In genomic region chr1:194618841-194619311, GRCm38 (mm10) we compare ENCODE assay signal across 7 mouse cellular contexts. TPM values are rescaled to one million over a fixed set of nuclear protein-coding genes. Genes with fewer than 3 reads are reported as not detected.
DNase-seq lines count a peak whose midpoint lies in the region; ATAC-seq lines count a peak whose summit lies in the region.

No protein-coding gene starts in this region.

- WGBS in limb, embryonic 10.5 days = 4% methylated on average over 19 of the region's 19 CpGs
- WGBS in midbrain, embryonic 12.5 days = 2% methylated on average over 19 of the region's 19 CpGs

- peak overlapping the region; percentile 91; the same call in 1 of the 2 replicates for H3K9ac ChIP-seq in midbrain, embryonic 12.5 days (replicated peaks)

- ATAC-seq in midbrain, embryonic 12.5 days (ENCODE audit: low FRiP score, low read depth) = 0 out of 2 replicates have a peak, but pooled peaks have one; percentile 24

- H3K4me2 ChIP-seq in midbrain, embryonic 12.5 days (replicated peaks) = peak overlapping the region; percentile 87

- H3K36me3 ChIP-seq in limb, embryonic 10.5 days = no peaks in the 10 kb centered on the region
- H3K36me3 ChIP-seq in midbrain, embryonic 12.5 days = no peaks in the 10 kb centered on the region

- H3K27me3 ChIP-seq in limb, embryonic 10.5 days (ENCODE audit: low read depth, poor library complexity, severe bottlenecking) = peaks cover 30% of the 10 kb centered on the region
- H3K27me3 ChIP-seq in midbrain, embryonic 12.5 days = no peaks in the 10 kb centered on the region

- peak overlapping the region; percentile 76 for H3K4me3 ChIP-seq in limb, embryonic 10.5 days
- peak overlapping the region; percentile 85 for H3K4me3 ChIP-seq in midbrain, embryonic 12.5 days

- H3K27ac ChIP-seq in limb, embryonic 10.5 days = no peak overlapping the region
- H3K27ac ChIP-seq in midbrain, embryonic 12.5 days (replicated peaks) = peak overlapping the region; percentile 91

- peaks cover 43% of the 10 kb centered on the region for H3K4me1 ChIP-seq in limb, embryonic 10.5 days
- peaks cover 42% of the 10 kb centered on the region for H3K4me1 ChIP-seq in midbrain, embryonic 12.5 days

- peak; percentile 28 to 55 for DNase-seq in adrenal gland, postnatal 4 days (ENCODE audit: low spot score in 2 of 2)
- DNase-seq in embryo, embryonic 9.5 days (ENCODE audit: extremely low spot score) = peak; percentile 86
- DNase-seq in heart, adult 11 months = peak; percentile 95
- peak; percentile 71 for DNase-seq in kidney, adult 11 months
- DNase-seq in limb, embryonic 10.5 days (ENCODE audit: low spot score) = peak; percentile 81
- peak; percentile 51 to 77 for DNase-seq in spleen, postnatal 10 days (ENCODE audit: low spot score in 2 of 2)

- no peaks in the 10 kb centered on the region for H3K9me3 ChIP-seq in limb, embryonic 10.5 days (replicated peaks)
- no peaks in the 10 kb centered on the region for H3K9me3 ChIP-seq in midbrain, embryonic 12.5 days

RNA-seq across cellular contexts. Expression of gene Plxna2, which starts 0.9 kb away (rescaled TPM):
- total RNA-seq in adrenal gland, postnatal 4 days (2021) = 10 to 100 TPM; 12.3 to 12.4 TPM
- 6.4 TPM in 2 replicates for polyA plus RNA-seq in limb, embryonic 10.5 days (2016; fragmentation: Nextera tagmentation; extraction: Ambion mirVana)
- 19.0 and 19.3 TPM in 2 replicates for polyA plus RNA-seq in midbrain, embryonic 12.5 days (2016; fragmentation: Nextera tagmentation; extraction: Ambion mirVana)

Comparison
In these comparisons a context has a peak if more than half of its experiments do, and no peak if none do; other contexts are left out.
1. DNase-seq: peak in every context shown above with its lines; median percentile 95 in heart, adult 11 months; 86 in embryo, embryonic 9.5 days; 81 in limb, embryonic 10.5 days; 71 in kidney, adult 11 months; 64 in spleen, postnatal 10 days; 42 in adrenal gland, postnatal 4 days.